Comparison of ENCODE assay signal across 8 mouse cellular contexts in genomic region chr7:105811516-105811915, GRCm38 (mm10). TPM values are rescaled to one million over a fixed set of nuclear protein-coding genes. Genes with fewer than 3 reads are reported as not detected.
DNase-seq lines count a peak whose midpoint lies in the region; ATAC-seq lines count a peak whose summit lies in the region.

No protein-coding gene starts in this region.

- H3K4me2 ChIP-seq in limb, embryonic 12.5 days, result peak overlapping the region; percentile 27
- H3K4me2 ChIP-seq in stomach, embryonic 15.5 days, result peak overlapping the region; percentile 36

- peaks cover 32% of the 10 kb centered on the region for H3K36me3 ChIP-seq in forebrain, embryonic 10.5 days (replicated peaks)
- H3K36me3 ChIP-seq in limb, embryonic 12.5 days, result peaks cover 32% of the 10 kb centered on the region
- peaks cover 6% of the 10 kb centered on the region; the same call in 1 of the 2 replicates for H3K36me3 ChIP-seq in stomach, embryonic 15.5 days

- peak; percentile 16 for DNase-seq in layer of hippocampus, adult 9-11 months
- DNase-seq in layer of hippocampus, postnatal 14 days (ENCODE audit: low spot score in 2 of 2), result no peak
- DNase-seq in forebrain, embryonic 10.5 days (ENCODE audit: extremely low spot score, low spot score), result no peak
- DNase-seq in gastrocnemius, postnatal 36 days, result no peak
- no peak for DNase-seq in embryo, embryonic 10 days (ENCODE audit: low spot score)
- no peak for DNase-seq in frontal cortex, adult 2 months (ENCODE audit: extremely low spot score in 1 of 2, low spot score in 1 of 2)

- ATAC-seq in limb, embryonic 12.5 days (ENCODE audit: insufficient number of reproducible peaks, insufficient read depth, low FRiP score, low TSS enrichment, low read depth), result no peak
- ATAC-seq in stomach, embryonic 15.5 days (ENCODE audit: insufficient read depth, low FRiP score, low read depth), result no peak

- no peak overlapping the region for H3K9ac ChIP-seq in limb, embryonic 12.5 days (replicated peaks)
- no peak overlapping the region for H3K9ac ChIP-seq in stomach, embryonic 15.5 days

- peak overlapping the region; percentile 96; the same call in 1 of the 2 replicates for H3K27ac ChIP-seq in forebrain, embryonic 10.5 days
- no peak overlapping the region for H3K27ac ChIP-seq in limb, embryonic 12.5 days
- H3K27ac ChIP-seq in stomach, embryonic 15.5 days, result no peak overlapping the region

- no peaks in the 10 kb centered on the region for H3K27me3 ChIP-seq in forebrain, embryonic 10.5 days (ENCODE audit: poor library complexity, severe bottlenecking)
- no peaks in the 10 kb centered on the region for H3K27me3 ChIP-seq in limb, embryonic 12.5 days
- H3K27me3 ChIP-seq in stomach, embryonic 15.5 days (replicated peaks), result no peaks in the 10 kb centered on the region

- intact Hi-C loops in gastrocnemius, postnatal 36 days (cut with DNase I), result loop anchor here (2.0 to 10.0 kb wide), 3 partner anchors 75 to 409 kb away; partner anchors contain the start of genes Cnga4, Dnhd1, Fam160a2 and Ilk

- peak overlapping the region; percentile 82 for H3K4me3 ChIP-seq in forebrain, embryonic 10.5 days
- no peak overlapping the region for H3K4me3 ChIP-seq in limb, embryonic 12.5 days (replicated peaks)
- peak overlapping the region; percentile 16; the same call in 1 of the 2 replicates for H3K4me3 ChIP-seq in stomach, embryonic 15.5 days (replicated peaks)

- peaks cover 15% of the 10 kb centered on the region for H3K4me1 ChIP-seq in forebrain, embryonic 10.5 days
- peaks cover 10% of the 10 kb centered on the region for H3K4me1 ChIP-seq in limb, embryonic 12.5 days (replicated peaks)
- peaks cover 10% of the 10 kb centered on the region for H3K4me1 ChIP-seq in stomach, embryonic 15.5 days

- H3K9me3 ChIP-seq in forebrain, embryonic 10.5 days, result no peaks in the 10 kb centered on the region
- no peaks in the 10 kb centered on the region for H3K9me3 ChIP-seq in limb, embryonic 12.5 days
- H3K9me3 ChIP-seq in stomach, embryonic 15.5 days, result no peaks in the 10 kb centered on the region

RNA-seq across cellular contexts. Expression of gene Mrpl17, which starts 0.6 kb away (rescaled TPM):
- 100 to 1,000 TPM; 121 to 126 TPM for total RNA-seq in layer of hippocampus, postnatal 14 days (2021)
- 344 and 348 TPM in 2 replicates for polyA plus RNA-seq in forebrain, embryonic 10.5 days (2016; fragmentation: Nextera tagmentation; extraction: Ambion mirVana)
- 319 and 330 TPM in 2 replicates for polyA plus RNA-seq in limb, embryonic 12.5 days (2016; fragmentation: Nextera tagmentation; extraction: Ambion mirVana)
- polyA plus RNA-seq in stomach, embryonic 15.5 days (2015; fragmentation: Nextera tagmentation; extraction: Ambion mirVana), result 405 and 416 TPM in 2 replicates
- 100 to 1,000 TPM in 1 of 2 experiments, 10 to 100 TPM in 1; 93.2 to 109 TPM for total RNA-seq in gastrocnemius, postnatal 36 days (2021)
- polyA plus RNA-seq in frontal cortex, adult 2 months (2012; rRNA removed), result 138 and 139 TPM in 2 replicates

RNA-seq across cellular contexts. Expression of gene Dchs1, which starts 24.1 kb away (rescaled TPM):
- total RNA-seq in layer of hippocampus, postnatal 14 days (2021), result 10 to 100 TPM; 26.9 to 30.3 TPM
- 8.8 and 9.9 TPM in 2 replicates for polyA plus RNA-seq in forebrain, embryonic 10.5 days (2016; fragmentation: Nextera tagmentation; extraction: Ambion mirVana)
- polyA plus RNA-seq in limb, embryonic 12.5 days (2016; fragmentation: Nextera tagmentation; extraction: Ambion mirVana), result 24.8 and 28.2 TPM in 2 replicates
- 8.6 and 10.4 TPM in 2 replicates for polyA plus RNA-seq in stomach, embryonic 15.5 days (2015; fragmentation: Nextera tagmentation; extraction: Ambion mirVana)
- 1 to 10 TPM; 3.1 to 4.0 TPM for total RNA-seq in gastrocnemius, postnatal 36 days (2021)
- 10.5 and 10.6 TPM in 2 replicates for polyA plus RNA-seq in frontal cortex, adult 2 months (2012; rRNA removed)

RNA-seq across cellular contexts. Expression of gene Tpp1, which starts 59.5 kb away (rescaled TPM):
- total RNA-seq in layer of hippocampus, postnatal 14 days (2021), result 10 to 100 TPM; 54.0 to 54.2 TPM
- 60.2 and 62.6 TPM in 2 replicates for polyA plus RNA-seq in forebrain, embryonic 10.5 days (2016; fragmentation: Nextera tagmentation; extraction: Ambion mirVana)
- polyA plus RNA-seq in limb, embryonic 12.5 days (2016; fragmentation: Nextera tagmentation; extraction: Ambion mirVana), result 33.3 and 38.3 TPM in 2 replicates
- polyA plus RNA-seq in stomach, embryonic 15.5 days (2015; fragmentation: Nextera tagmentation; extraction: Ambion mirVana), result 69.5 and 73.3 TPM in 2 replicates
- 10 to 100 TPM; 37.0 to 40.7 TPM for total RNA-seq in gastrocnemius, postnatal 36 days (2021)
- polyA plus RNA-seq in frontal cortex, adult 2 months (2012; rRNA removed), result 97.5 and 98.8 TPM in 2 replicates
